Mouse (Mus musculus) lung, postnatal 0 days (tissue): ENCODE measurements around the gene Sipa1l2. TPM values are rescaled to one million over a fixed set of nuclear protein-coding genes. Genes with fewer than 3 reads are reported as not detected.
"Not testable (repeated sequence)": the region's sequence is repeated elsewhere in the genome, so short reads cannot be mapped to it uniquely, and the experiment has no call there.

Source experiments
- ATAC-seq: fragments of 200-750 bp; cut with Nextera tagmentation; 2 replicates; pipeline ENCODE4 v1.8.0; 2017; ENCODE audit warnings: moderate library complexity
- DNase-seq: peaks from one replicate; pipeline ENCODE4 v3.0.0-alpha.2; 2016; ENCODE audit warnings: low spot score
- H3K27ac ChIP-seq: fragments of 300-500 bp; sonication (generic); 2 replicates; pipeline ENCODE4 v1.5.1; 2014; ENCODE audit warnings: antibody characterized with exemption, mild to moderate bottlenecking, low read length, mixed read lengths
- H3K27me3 ChIP-seq: fragments of 300-500 bp; sonication (generic); replicated peaks from 2 replicates; pipeline ENCODE4 v1.6.1; 2014; ENCODE audit warnings: low read length, mixed read lengths; ENCODE audit not compliant: insufficient read depth
- H3K36me3 ChIP-seq: fragments of 300-500 bp; sonication (generic); 2 replicates; pipeline ENCODE4 v1.6.1; 2014; ENCODE audit warnings: low read length, mixed read lengths; ENCODE audit not compliant: insufficient read depth
- H3K4me1 ChIP-seq: fragments of 300-500 bp; sonication (generic); 2 replicates; pipeline ENCODE4 v1.6.1; 2014; ENCODE audit warnings: antibody characterized with exemption, low read depth, low read length, mixed read lengths; ENCODE audit not compliant: insufficient read depth
- H3K4me2 ChIP-seq: fragments of 300-500 bp; sonication (generic); replicated peaks from 2 replicates; pipeline ENCODE4 v1.6.1; 2014; ENCODE audit warnings: low read depth, mild to moderate bottlenecking, low read length, moderate library complexity, mixed read lengths
- H3K4me3 ChIP-seq: fragments of 300-500 bp; sonication (generic); 2 replicates; pipeline ENCODE4 v1.5.1; 2014; ENCODE audit warnings: low read depth, low read length
- H3K9ac ChIP-seq: fragments of 300-500 bp; sonication (generic); replicated peaks from 2 replicates; pipeline ENCODE4 v1.6.1; 2014; ENCODE audit warnings: low read depth, mild to moderate bottlenecking
- H3K9me3 ChIP-seq: fragments of 300-500 bp; sonication (generic); 2 replicates; pipeline ENCODE4 v1.6.1; 2016; ENCODE audit warnings: low read length, mixed read lengths
- CTCF ChIP-seq: IDR thresholded peaks from 2 replicates; pipeline ENCODE4 v1.5.1; 2016; ENCODE audit warnings: antibody characterized with exemption, mild to moderate bottlenecking
- EP300 ChIP-seq: IDR thresholded peaks from 2 replicates; pipeline ENCODE4 v1.6.1; 2016; ENCODE audit warnings: antibody characterized with exemption, mild to moderate bottlenecking, control low read depth
- WGBS: fragments of 180-500 bp; shearing (Covaris S2); extraction: QIAGEN DNeasy Blood & Tissue Kit; methylation state at CpG from one replicate; pipeline ENCODE4 v1.1.7; 2014; 5-methylcytosine and 5-hydroxymethylcytosine counted together
- polyA plus RNA-seq: library from polyadenylated mRNA; unstranded; fragments of >200 nt; fragmentation: Nextera tagmentation; extraction: Ambion mirVana; gene quantifications from 2 replicates; pipeline ENCODE4 v1.2.1, GENCODE M21; 2015

The Sipa1l2 gene
- polyA plus RNA-seq, 1 experiment from 2014 or later, result 9.4 TPM

DNA sequence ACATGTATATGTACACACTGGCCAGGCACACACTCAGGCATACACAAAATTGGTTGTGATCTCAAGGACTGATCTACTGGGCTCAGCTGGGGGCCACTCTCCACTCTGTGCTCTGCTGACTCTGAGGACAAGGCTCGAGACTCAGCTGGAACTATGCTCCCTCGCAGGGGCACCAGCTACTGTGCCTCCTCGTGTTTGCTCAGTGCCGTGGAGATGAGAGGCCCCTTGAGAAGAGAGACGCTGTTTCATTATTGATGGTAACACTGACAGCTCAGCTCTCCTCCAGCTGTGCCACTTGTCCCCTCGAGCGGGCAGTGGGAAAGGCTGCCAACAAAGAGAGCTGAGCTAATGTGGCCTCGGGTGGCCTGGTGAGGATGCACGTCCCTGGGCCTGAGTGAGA, 161.9 kb downstream of the Sipa1l2 start:
- TF ChIP-seq EP300 (no peak), CTCF (no peak)
- no peaks in the 10 kb centered on the region for H3K9me3 ChIP-seq
- H3K9ac ChIP-seq, result no peak overlapping the region
- ATAC-seq, result no peak
- WGBS, result 32% methylated on average over 9 of the region's 9 CpGs
- H3K36me3 ChIP-seq, result no peaks in the 10 kb centered on the region
- no peaks in the 10 kb centered on the region for H3K27me3 ChIP-seq
- H3K27ac ChIP-seq, result no peak overlapping the region
- no peak overlapping the region for H3K4me2 ChIP-seq
- H3K4me3 ChIP-seq, result no peak overlapping the region
- H3K4me1 ChIP-seq, result peaks cover 4% of the 10 kb centered on the region; the same call in 1 of the 2 replicates
- no peak for DNase-seq

DNA sequence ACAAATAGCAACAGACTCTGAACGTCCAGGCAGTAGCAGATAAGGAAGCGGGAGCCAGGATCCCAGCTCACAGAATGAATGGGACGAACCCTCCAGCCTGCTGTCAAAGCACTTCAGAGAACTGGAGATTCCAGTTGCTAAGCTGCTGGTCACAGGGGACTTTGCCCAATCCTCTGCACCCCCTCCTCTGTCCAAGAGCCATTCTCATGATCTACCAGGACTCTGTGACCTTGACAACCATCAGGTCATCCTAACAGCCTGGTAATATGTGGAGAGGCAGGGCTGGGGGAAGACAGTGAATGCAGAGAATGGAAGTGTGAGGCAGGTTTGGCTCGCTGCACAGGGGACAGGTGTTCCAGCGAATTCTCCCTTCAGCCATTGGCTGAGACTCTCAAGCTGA, 163.2 kb downstream of the Sipa1l2 start:
- ATAC-seq (no peak; the same call in 1 of the 2 replicates), DNase-seq (no peak)
- H3K4me3 ChIP-seq, result no peak overlapping the region
- 59% methylated on average over 5 of the region's 5 CpGs for WGBS
- no peaks in the 10 kb centered on the region for H3K27me3 ChIP-seq
- no peak for TF ChIP-seq CTCF
- TF ChIP-seq EP300, result no peak
- no peaks in the 10 kb centered on the region for H3K9me3 ChIP-seq
- no peaks in the 10 kb centered on the region for H3K36me3 ChIP-seq
- no peak overlapping the region for H3K27ac ChIP-seq
- no peak overlapping the region for H3K4me2 ChIP-seq
- no peak overlapping the region for H3K9ac ChIP-seq
- peaks cover 4% of the 10 kb centered on the region; the same call in 1 of the 2 replicates for H3K4me1 ChIP-seq

DNA sequence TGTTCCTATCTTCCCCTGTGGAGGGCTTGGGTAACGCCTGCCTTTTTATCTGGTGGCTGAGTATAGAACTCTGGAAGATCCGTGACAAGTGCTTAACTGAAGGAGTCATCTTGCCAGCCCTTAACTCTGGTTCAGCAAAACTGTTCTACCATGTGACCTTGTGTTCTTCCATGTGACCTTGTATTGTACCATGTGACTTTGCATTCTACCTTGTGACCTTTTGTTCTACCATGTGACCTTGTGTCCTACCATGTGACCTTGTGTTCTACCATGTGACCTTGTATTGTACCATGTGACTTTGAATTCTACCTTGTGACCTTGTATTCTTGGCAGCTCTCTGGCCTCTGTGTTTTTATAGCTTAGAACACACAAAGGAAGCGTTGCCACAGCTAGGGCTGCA, 168.3 kb downstream of the Sipa1l2 start:
- Histone ChIP-seq H3K4me1 (no peaks in the 10 kb centered on the region), H3K4me2 (no peak overlapping the region), H3K27me3 (no peaks in the 10 kb centered on the region), H3K9ac (no peak overlapping the region), H3K27ac (no peak overlapping the region), H3K36me3 (no peaks in the 10 kb centered on the region), H3K9me3 (no peaks in the 10 kb centered on the region), H3K4me3 (no peak overlapping the region)
- 64% methylated on average over 3 of the region's 3 CpGs for whole genome bisulfite sequencing
- no peak for DNase-seq
- ATAC-seq, result no peak
- no peak for TF ChIP-seq EP300
- no peak for TF ChIP-seq CTCF

DNA sequence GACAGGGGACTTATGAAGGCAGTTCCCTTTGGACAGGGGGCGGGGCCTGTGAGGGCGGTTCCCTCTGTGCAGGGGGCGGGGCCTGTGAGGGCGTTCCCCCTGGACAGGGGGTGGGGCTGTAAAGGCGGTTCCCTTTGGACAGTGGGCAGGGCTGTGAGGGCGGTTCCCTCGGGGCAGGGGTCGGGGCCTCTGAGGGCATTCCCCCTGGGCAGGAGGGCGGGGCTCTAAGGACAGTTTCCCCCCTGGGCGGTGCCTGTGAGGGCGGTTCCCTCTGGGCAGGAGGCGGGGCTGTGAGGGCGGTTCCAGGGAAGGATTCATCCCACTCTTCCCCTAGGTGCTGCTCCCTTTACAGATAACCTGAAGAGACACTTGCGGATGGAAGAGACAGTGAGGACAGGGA, 171.6 kb downstream of the Sipa1l2 start:
- no peaks in the 10 kb centered on the region for H3K4me1 ChIP-seq
- H3K9ac ChIP-seq, result no peak overlapping the region
- H3K9me3 ChIP-seq, result no peaks in the 10 kb centered on the region
- no peak overlapping the region for H3K27ac ChIP-seq
- DNase-seq (no peak), ATAC-seq (peak; percentile 25)
- no peak overlapping the region for H3K4me3 ChIP-seq
- H3K4me2 ChIP-seq, result no peak overlapping the region
- H3K36me3 ChIP-seq, result no peaks in the 10 kb centered on the region
- no peaks in the 10 kb centered on the region for H3K27me3 ChIP-seq
- 45% methylated on average over 11 of the region's 14 CpGs for WGBS
- TF ChIP-seq EP300 (no peak), CTCF (no peak)

DNA sequence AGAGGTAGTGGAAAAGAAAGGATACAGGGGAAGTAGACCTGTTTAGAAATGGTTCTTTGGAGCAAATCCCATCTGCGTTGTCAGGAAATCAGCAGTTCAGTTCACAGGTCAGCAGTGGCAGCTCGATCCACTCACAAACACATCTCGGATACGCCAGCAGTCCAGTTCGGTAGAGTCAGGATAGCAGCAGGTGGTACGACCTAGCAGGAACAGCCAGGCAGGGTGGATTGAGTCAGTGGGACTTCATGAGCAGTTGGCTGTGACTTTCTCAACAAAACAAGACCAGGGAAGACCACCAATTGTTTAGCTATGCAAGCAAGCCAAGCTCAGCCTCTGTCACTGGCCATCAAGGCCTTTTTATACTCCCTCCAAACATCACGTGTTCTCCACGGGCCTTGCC, 173.9 kb downstream of the Sipa1l2 start:
- H3K4me2 ChIP-seq, ATAC-seq, H3K4me3 ChIP-seq, H3K27me3 ChIP-seq, H3K9ac ChIP-seq, H3K4me1 ChIP-seq, H3K9me3 ChIP-seq, DNase-seq, H3K27ac ChIP-seq, H3K36me3 ChIP-seq: not testable (repeated sequence)
- WGBS, result 76% methylated on average over 8 of the region's 8 CpGs

DNA sequence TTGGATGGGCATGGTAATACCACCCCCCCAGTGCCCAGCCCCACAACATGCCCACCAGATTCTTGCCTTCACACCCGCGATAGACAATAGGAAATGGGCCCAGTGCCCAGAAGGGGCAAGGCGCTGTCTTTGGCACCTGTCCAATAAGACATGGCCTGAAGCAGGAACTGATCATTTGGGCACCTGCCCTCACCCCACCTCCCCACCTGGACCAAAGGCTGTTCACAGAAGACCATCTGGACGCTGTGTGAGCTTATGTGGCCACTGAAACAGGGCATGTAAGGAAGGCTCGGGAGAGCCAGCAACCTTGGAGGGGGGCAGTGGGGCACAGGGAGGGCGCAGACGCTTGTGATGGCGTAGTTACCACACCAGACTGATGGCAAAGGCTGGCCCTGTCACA, 174.6 kb downstream of the Sipa1l2 start:
- ATAC-seq (no peak), DNase-seq (no peak)
- Histone ChIP-seq H3K36me3 (no peaks in the 10 kb centered on the region), H3K4me3 (no peak overlapping the region), H3K27ac (no peak overlapping the region), H3K9ac (no peak overlapping the region), H3K27me3 (no peaks in the 10 kb centered on the region), H3K9me3 (no peaks in the 10 kb centered on the region), H3K4me2 (no peak overlapping the region), H3K4me1 (no peaks in the 10 kb centered on the region)
- no peak for TF ChIP-seq EP300
- no peak for TF ChIP-seq CTCF
- 63% methylated on average over 8 of the region's 8 CpGs for WGBS

DNA sequence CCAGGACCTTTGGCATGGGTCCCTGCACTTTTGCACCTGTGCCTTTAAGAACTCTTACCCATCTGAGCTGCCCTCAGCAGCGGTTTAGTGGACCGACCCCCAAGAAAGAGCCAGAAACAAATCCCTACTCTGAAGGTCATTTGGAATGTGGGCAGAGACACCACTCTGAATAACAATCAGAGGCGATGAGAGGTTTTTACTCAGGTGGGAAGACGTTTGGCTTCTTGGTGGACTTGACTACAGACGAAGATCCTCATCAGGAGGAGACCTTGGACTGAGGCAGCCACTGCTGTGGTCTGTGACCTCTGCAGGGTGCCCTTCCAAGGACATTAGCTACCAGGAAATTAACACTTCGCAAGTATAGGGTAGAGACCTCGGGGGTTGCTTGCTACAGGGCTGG, 177.9 kb downstream of the Sipa1l2 start:
- Histone ChIP-seq H3K4me3 (no peak overlapping the region), H3K4me2 (no peak overlapping the region), H3K27me3 (no peaks in the 10 kb centered on the region), H3K4me1 (peaks cover 9% of the 10 kb centered on the region; the same call in 1 of the 2 replicates), H3K36me3 (no peaks in the 10 kb centered on the region), H3K9me3 (no peaks in the 10 kb centered on the region), H3K27ac (no peak overlapping the region), H3K9ac (no peak overlapping the region)
- 48% methylated on average over 7 of the region's 7 CpGs for WGBS
- ATAC-seq (no peak), DNase-seq (no peak)
- no peak for TF ChIP-seq CTCF
- no peak for TF ChIP-seq EP300
